Mouse (Mus musculus): ENCODE results near the gene Matn1.

DNA sequence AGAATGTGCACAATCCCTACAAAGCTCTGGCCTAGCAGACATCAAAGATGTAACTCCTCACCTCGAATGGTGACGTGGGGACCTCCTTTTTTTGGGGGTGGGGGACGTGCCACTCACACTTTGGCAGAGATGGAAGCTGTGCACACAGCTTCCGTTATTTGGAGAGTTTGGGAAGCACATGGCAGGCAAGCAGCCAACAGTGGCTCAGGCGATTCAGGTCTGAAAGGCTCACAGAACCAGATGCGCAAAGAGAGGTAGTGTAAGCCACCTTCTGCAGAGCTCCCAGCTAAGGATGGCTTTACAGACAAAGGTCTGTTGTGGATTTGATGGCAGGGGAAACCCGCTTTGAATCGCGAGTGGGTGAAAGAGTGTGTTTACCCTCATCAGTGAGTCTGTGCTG, 45.0 kb downstream of the Matn1 start:
- TF ChIP-seq POLR2A (IDR thresholded peaks at IDR 0.05; ENCODE audit: borderline replicate concordance, insufficient read depth, low read length) (no peak), CTCF (IDR thresholded peaks at IDR 0.05; ENCODE audit: borderline replicate concordance, insufficient read depth, low read depth, low read length) (no peak)
